Mouse (Mus musculus) erythroblast, embryonic 14.5 days (primary cell): Measurements from ENCODE around the gene Mpped2.

Experiments used
- GATA1 ChIP-seq: IDR thresholded peaks from 2 replicates; pipeline ENCODE4 v1.6.1; 2012; ENCODE audit warnings: low read length, inconsistent platforms, mixed read lengths
- TAL1 ChIP-seq: IDR thresholded peaks from 3 replicates; pipeline ENCODE4 v1.6.1; 2012; ENCODE audit warnings: low read length, inconsistent platforms, mixed read lengths

DNA sequence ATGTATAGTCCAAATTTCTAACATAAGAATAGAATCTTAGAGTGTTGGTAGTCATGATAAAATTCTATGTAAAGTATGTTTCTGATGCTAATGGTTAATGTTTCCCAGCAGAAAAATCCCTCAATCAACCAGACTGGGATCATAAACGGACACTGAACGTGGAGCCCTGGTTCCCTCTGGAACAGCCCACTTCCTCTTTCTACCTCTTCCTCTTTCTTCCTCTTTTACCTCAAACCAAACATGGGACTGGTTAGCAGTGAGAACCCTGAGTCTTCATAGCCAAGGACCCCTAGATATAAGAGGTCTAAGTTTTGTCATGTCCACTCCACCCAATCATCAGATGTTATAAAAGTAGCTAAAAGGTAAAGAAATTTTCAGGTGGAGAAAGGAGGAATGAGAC, 132.4 kb downstream of the Mpped2 start:
- no peak for TF ChIP-seq GATA1
- no peak for TF ChIP-seq TAL1
